Mouse (Mus musculus) neural tube, embryonic 11.5 days (tissue): ENCODE data around the gene Olfr692. TPM values are rescaled to one million over a fixed set of nuclear protein-coding genes. Genes with fewer than 3 reads are reported as not detected.
A peak's percentile ranks its signal among the peaks of the same experiment; 100 is the strongest.
"Not testable (repeated sequence)": the region's sequence is repeated elsewhere in the genome, so short reads cannot be mapped to it uniquely, and the experiment has no call there.

Source experiments
- ATAC-seq: fragments of 200-750 bp; cut with Nextera tagmentation; 2 replicates; pipeline ENCODE4 v1.8.0; 2017; ENCODE audit warnings: moderate number of reproducible peaks, mild to moderate bottlenecking, moderate TSS enrichment, moderate library complexity; ENCODE audit not compliant: insufficient read depth, low FRiP score, low TSS enrichment
- DNase-seq: peaks from one replicate; pipeline ENCODE4 v3.0.0-alpha.2; 2015; ENCODE audit warnings: low spot score
- H3K27ac ChIP-seq: fragments of 300-500 bp; sonication (generic); 2 replicates; pipeline ENCODE4 v1.5.1; 2014; ENCODE audit warnings: low read depth, mild to moderate bottlenecking, low read length
- H3K27me3 ChIP-seq: fragments of 300-500 bp; sonication (generic); 2 replicates; pipeline ENCODE4 v1.6.1; 2014; ENCODE audit warnings: mild to moderate bottlenecking, low read length, mixed read lengths; ENCODE audit not compliant: control insufficient read depth, insufficient read depth
- H3K36me3 ChIP-seq: fragments of 300-500 bp; sonication (generic); 2 replicates; pipeline ENCODE4 v1.6.1; 2014; ENCODE audit warnings: mild to moderate bottlenecking, low read length, moderate library complexity, mixed read lengths; ENCODE audit not compliant: control insufficient read depth, insufficient read depth
- H3K4me1 ChIP-seq: fragments of 300-500 bp; sonication (generic); 2 replicates; pipeline ENCODE4 v1.6.1; 2014; ENCODE audit warnings: low read length, mixed read lengths; ENCODE audit not compliant: control insufficient read depth, insufficient read depth
- H3K4me2 ChIP-seq: fragments of 300-500 bp; sonication (generic); 2 replicates; pipeline ENCODE4 v1.6.1; 2014; ENCODE audit warnings: low read depth, mild to moderate bottlenecking, moderate library complexity
- H3K4me3 ChIP-seq: fragments of 300-500 bp; sonication (generic); 2 replicates; pipeline ENCODE4 v1.5.1; 2014; ENCODE audit warnings: low read depth, low read length
- H3K9ac ChIP-seq: fragments of 300-500 bp; sonication (generic); 2 replicates; pipeline ENCODE4 v1.6.1; 2014; ENCODE audit warnings: mild to moderate bottlenecking, low read length
- H3K9me3 ChIP-seq: fragments of 300-500 bp; sonication (generic); 2 replicates; pipeline ENCODE4 v1.6.1; 2016; ENCODE audit warnings: low read length; ENCODE audit not compliant: control insufficient read depth
- whole genome bisulfite sequencing: fragments of 180-500 bp; shearing (Covaris S2); extraction: QIAGEN DNeasy Blood & Tissue Kit; methylation state at CpG from one replicate; pipeline ENCODE4 v1.1.7; 2014; 5-methylcytosine and 5-hydroxymethylcytosine counted together
- polyA plus RNA-seq: library from polyadenylated mRNA; unstranded; fragments of >200 nt; fragmentation: Nextera tagmentation; extraction: Ambion mirVana; gene quantifications from 2 replicates; pipeline ENCODE4 v1.2.1, GENCODE M21; 2014

The Olfr692 gene
- polyA plus RNA-seq = not detected in 2 replicates

DNA sequence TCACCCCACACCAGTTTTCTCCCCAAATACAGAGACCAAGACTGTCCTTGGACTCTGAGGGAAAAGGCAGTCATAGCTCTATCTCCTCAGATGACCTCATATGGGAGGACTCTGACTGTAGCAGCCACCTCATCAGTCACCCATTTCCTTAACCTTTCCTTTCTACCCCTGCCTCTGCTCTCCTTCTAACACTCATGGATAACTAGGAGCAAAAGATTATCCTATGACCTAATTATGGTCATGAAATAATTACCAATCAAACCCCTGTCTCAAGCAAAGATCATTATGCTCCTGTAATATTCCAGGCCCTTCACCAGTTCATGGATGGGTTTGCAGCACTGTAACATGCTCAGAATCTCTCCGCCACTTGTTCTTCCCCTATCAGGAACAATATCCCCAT lies at the start of gene Olfr692:
Gene Olfr692 (plus strand): TSS at position 301 of the 400 bp plus-strand sequence.
- no peaks in the 10 kb centered on the region for H3K4me1 ChIP-seq
- no peak within 1 kb of the TSS for H3K27ac ChIP-seq
- H3K27me3 ChIP-seq = no peaks in the 10 kb centered on the region
- no peaks in the 10 kb centered on the region for H3K9me3 ChIP-seq
- no peak within 1 kb of the TSS for H3K9ac ChIP-seq
- DNase-seq (no peak), ATAC-seq (no peak)
- WGBS = 98% methylated on average over 1 of the region's 1 CpGs
- H3K4me3 ChIP-seq = no peak within 1 kb of the TSS
- H3K36me3 ChIP-seq = no peaks in the 10 kb centered on the region
- H3K4me2 ChIP-seq = no peak within 1 kb of the TSS

DNA sequence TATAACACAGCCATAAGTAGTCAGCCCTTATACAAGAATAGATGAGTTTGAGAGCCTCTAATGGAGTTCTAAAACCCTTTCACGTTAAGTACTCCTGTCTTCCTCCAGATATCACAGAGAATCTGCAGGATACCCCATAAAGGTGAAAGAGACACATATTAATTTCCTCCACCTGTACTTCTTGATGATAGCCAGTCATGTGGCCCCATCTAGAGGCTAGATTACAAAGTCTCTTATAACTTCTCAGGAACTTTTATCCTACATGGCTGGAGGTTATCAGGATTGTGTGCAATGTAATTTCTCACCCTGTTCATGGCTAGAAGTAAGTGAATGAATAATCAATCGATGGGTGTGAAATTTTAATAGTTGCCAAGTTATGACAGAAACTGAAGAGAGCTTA lies 42.7 kb upstream of the Olfr692 start:
- Histone ChIP-seq H3K4me1 (no peaks in the 10 kb centered on the region), H3K36me3 (no peaks in the 10 kb centered on the region), H3K9me3 (no peaks in the 10 kb centered on the region), H3K4me3 (no peak overlapping the region), H3K27ac (no peak overlapping the region), H3K27me3 (no peaks in the 10 kb centered on the region), H3K4me2 (no peak overlapping the region), H3K9ac (no peak overlapping the region)
- DNase-seq = no peak
- WGBS = 79% methylated on average over 2 of the region's 2 CpGs
- no peak for ATAC-seq

DNA sequence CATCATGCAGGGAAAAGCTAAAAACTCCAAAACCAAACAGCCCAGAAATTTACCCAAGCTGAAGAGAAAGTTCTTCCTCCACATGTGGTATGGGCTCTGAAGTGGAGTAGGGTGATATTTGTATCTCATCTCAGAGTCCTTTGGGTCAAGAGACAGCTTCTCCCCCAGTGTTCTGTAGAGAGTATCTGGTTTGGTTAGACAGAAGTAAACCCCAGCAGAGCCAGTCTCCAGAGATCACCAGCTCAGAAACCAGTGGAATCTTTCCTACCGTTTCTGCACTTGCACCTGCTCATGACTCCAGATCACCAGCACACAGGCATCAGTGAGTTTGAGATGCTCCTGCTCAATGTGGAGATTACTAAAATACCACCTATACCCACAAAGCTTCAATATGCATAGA lies 34.0 kb upstream of the Olfr692 start, which contains the start of gene Olfr690:
Gene Olfr690 (minus strand): TSS at position 101 of the 400 bp plus-strand sequence.
- no peaks in the 10 kb centered on the region for H3K27me3 ChIP-seq
- DNase-seq (no peak), ATAC-seq (no peak)
- H3K27ac ChIP-seq = no peak within 1 kb of the TSS
- H3K4me2 ChIP-seq = no peak within 1 kb of the TSS
- H3K9ac ChIP-seq = no peak within 1 kb of the TSS
- H3K36me3 ChIP-seq = no peaks in the 10 kb centered on the region
- H3K9me3 ChIP-seq = no peaks in the 10 kb centered on the region
- 72% methylated on average over 1 of the region's 1 CpGs for WGBS
- no peak within 1 kb of the TSS for H3K4me3 ChIP-seq
- H3K4me1 ChIP-seq = no peaks in the 10 kb centered on the region

DNA sequence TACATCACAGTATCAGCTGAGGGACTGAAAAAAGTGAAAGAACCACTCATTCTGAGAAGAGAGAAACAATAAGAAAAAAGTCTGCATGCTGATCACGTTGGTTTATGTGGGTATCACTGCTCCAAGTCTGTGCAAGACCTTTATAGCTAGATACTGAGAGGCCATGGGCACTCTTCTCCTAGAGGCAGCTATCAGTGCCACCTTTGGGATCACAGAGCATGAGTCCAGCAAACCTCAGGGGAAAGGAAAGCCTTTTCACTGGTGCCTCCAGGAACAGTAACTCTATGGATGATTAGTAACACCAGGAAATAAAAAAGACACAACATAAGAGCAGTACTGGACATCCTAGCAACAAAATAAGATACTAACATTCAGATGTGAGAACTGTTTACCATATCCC lies 25.9 kb upstream of the Olfr692 start, which contains the start of gene Olfr691:
Gene Olfr691 (minus strand): TSS at position 101 of the 400 bp plus-strand sequence.
- Histone ChIP-seq H3K4me2 (no peak within 1 kb of the TSS), H3K27me3 (no peaks in the 10 kb centered on the region), H3K36me3 (no peaks in the 10 kb centered on the region), H3K4me3 (no peak within 1 kb of the TSS), H3K9ac (no peak within 1 kb of the TSS), H3K4me1 (no peaks in the 10 kb centered on the region), H3K27ac (no peak within 1 kb of the TSS), H3K9me3 (no peaks in the 10 kb centered on the region)
- WGBS = 58% methylated on average over 1 of the region's 1 CpGs
- DNase-seq (no peak), ATAC-seq (no peak)

DNA sequence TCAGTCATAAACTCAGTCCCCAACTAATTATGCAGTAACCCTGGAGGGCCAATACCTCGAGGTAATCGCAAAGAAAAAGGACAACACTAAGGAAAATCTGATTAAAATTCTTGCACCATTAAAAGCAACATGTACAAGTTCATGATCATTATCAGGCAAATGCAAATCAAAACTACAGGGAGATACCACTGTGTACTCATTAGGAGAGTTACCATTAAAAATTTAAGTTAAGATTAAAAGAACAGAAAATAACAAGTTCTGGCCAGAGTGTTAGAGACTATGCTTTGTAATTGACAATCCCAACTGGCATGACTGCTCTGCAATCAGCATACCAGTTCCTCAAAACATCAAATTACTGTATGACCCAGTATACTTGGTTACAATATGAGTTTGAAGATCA lies 25.3 kb upstream of the Olfr692 start:
- Histone ChIP-seq H3K9me3 (no peaks in the 10 kb centered on the region), H3K9ac (no peak overlapping the region), H3K27me3 (no peaks in the 10 kb centered on the region), H3K27ac (no peak overlapping the region), H3K4me3 (no peak overlapping the region), H3K36me3 (no peaks in the 10 kb centered on the region), H3K4me1 (no peaks in the 10 kb centered on the region), H3K4me2 (no peak overlapping the region)
- DNase-seq (no peak), ATAC-seq (no peak)
- 84% methylated on average over 2 of the region's 2 CpGs for WGBS

DNA sequence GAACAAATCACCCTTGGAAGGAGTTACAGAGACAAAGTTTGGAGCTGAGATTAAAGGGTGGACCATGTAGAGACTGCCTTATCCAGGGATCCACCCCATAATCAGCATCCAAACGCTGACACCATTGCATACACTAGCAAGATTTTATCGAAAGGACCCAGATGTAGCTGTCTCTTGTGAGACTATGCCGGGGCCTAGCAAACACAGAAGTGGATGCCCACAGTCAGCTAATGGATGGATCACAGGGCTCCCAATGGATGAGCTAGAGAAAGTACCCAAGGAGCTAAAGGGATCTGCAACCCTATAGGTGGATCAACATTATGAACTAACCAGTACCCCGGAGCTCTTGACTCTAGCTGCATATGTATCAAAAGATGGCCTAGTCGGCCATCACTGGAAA lies 12.0 kb upstream of the Olfr692 start:
- not testable (repeated sequence) for DNase-seq, H3K27ac ChIP-seq, H3K9me3 ChIP-seq, H3K4me3 ChIP-seq, H3K4me2 ChIP-seq, H3K9ac ChIP-seq, H3K36me3 ChIP-seq, H3K4me1 ChIP-seq, H3K27me3 ChIP-seq
- peak; percentile 45; the same call in 1 of the 2 replicates for ATAC-seq
- WGBS = no CpG with 5 or more reads among the region's 5 CpGs

DNA sequence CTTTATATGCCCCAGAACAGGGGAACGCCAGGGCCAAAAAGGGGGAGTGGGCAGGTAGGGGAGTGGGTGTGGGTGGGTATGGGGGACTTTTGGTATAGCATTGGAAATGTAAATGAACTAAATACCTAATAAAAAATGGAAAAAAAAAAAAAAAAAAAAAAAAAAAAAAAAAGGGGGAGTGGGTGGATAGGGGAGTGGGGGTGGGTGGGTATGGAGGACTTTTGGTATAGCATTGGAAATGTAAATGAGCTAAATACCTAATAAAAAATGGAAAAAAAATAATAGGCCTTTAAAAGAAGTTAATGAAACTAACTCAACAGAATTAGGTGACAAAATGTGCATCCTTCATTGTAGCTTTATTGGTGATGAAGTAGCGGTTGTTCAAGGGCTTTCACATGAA lies 11.5 kb upstream of the Olfr692 start:
- H3K27me3 ChIP-seq, H3K27ac ChIP-seq, H3K9ac ChIP-seq, H3K36me3 ChIP-seq, DNase-seq, H3K4me2 ChIP-seq, H3K4me1 ChIP-seq, H3K9me3 ChIP-seq, H3K4me3 ChIP-seq: not testable (repeated sequence)
- ATAC-seq = peak; percentile 95
- WGBS = 97% methylated on average over 1 of the region's 2 CpGs

DNA sequence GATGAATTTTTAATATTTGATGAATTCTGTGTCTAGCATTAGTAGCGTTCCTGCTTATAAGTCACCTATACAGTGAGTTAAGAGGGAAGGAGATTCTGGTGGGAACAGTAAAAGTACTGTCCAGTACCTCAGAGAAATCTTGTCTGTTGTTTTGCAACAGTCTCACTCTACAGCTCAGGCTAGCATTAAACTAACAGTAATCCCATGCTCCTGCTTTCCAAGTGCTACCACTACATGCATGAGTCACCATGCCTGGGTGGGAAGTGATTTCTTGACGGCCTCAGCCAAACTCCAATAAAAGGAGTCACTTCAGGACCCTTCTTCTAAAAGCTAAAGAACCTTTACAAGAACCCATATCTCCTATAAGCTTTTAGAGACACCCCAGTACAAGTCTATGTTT lies 6.3 kb upstream of the Olfr692 start:
- DNase-seq (no peak), ATAC-seq (no peak)
- H3K4me1 ChIP-seq = no peaks in the 10 kb centered on the region
- no peak overlapping the region for H3K4me3 ChIP-seq
- no peaks in the 10 kb centered on the region for H3K9me3 ChIP-seq
- H3K9ac ChIP-seq = no peak overlapping the region
- H3K4me2 ChIP-seq = no peak overlapping the region
- H3K36me3 ChIP-seq = no peaks in the 10 kb centered on the region
- H3K27ac ChIP-seq = no peak overlapping the region
- no peaks in the 10 kb centered on the region for H3K27me3 ChIP-seq
- 85% methylated on average over 2 of the region's 2 CpGs for WGBS

DNA sequence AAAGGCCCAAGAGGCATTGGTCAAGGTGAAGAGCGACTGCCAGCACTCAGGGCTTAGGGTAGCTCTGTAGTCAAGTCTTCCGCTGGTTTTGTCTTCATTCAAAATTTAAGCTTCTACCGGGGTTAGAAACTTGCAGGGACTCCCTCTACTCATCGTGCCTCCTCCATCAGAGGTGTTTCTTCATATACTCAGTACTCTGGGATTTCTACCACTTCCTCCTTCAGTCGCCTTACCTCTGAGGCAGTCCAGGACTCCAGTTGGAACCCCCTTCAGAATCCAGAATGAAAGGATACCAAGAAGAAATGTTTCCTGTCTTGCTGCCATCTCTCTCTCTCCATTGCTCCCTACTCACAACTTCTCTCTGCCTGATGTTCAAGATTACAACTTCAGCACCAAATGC lies 762 bp upstream of the Olfr692 start:
- H3K4me2 ChIP-seq = no peak overlapping the region
- no peaks in the 10 kb centered on the region for H3K4me1 ChIP-seq
- no peaks in the 10 kb centered on the region for H3K9me3 ChIP-seq
- H3K4me3 ChIP-seq = no peak overlapping the region
- H3K27ac ChIP-seq = no peak overlapping the region
- no peaks in the 10 kb centered on the region for H3K27me3 ChIP-seq
- ATAC-seq (no peak), DNase-seq (no peak)
- WGBS = 87% methylated on average over 5 of the region's 5 CpGs
- H3K36me3 ChIP-seq = no peaks in the 10 kb centered on the region
- no peak overlapping the region for H3K9ac ChIP-seq
